Mouse (Mus musculus) hindbrain, embryonic 13.5 days (tissue): ENCODE data around the gene Olfr859. TPM values are rescaled to one million over a fixed set of nuclear protein-coding genes. Genes with fewer than 3 reads are reported as not detected.
"Not testable (repeated sequence)": the region's sequence is repeated elsewhere in the genome, so short reads cannot be mapped to it uniquely, and the experiment has no call there.

ENCODE experiments used
- ATAC-seq: fragments of 200-750 bp; cut with Nextera tagmentation; 2 replicates; pipeline ENCODE4 v1.8.0; 2017; ENCODE audit warnings: moderate TSS enrichment; ENCODE audit not compliant: low FRiP score
- H3K27ac ChIP-seq: fragments of 300-500 bp; sonication (generic); 2 replicates; pipeline ENCODE4 v1.5.1; 2015; ENCODE audit warnings: inconsistent platforms, mild to moderate bottlenecking, moderate library complexity
- H3K27me3 ChIP-seq: fragments of 300-500 bp; sonication (generic); 2 replicates; pipeline ENCODE4 v1.6.1; 2015; ENCODE audit warnings: mild to moderate bottlenecking, inconsistent platforms
- H3K36me3 ChIP-seq: fragments of 300-500 bp; sonication (generic); 2 replicates; pipeline ENCODE4 v1.6.1; 2015; ENCODE audit warnings: mild to moderate bottlenecking, inconsistent platforms
- H3K4me1 ChIP-seq: fragments of 300-500 bp; sonication (generic); replicated peaks from 2 replicates; pipeline ENCODE4 v1.6.1; 2015; ENCODE audit warnings: inconsistent platforms
- H3K4me2 ChIP-seq: fragments of 300-500 bp; sonication (generic); 2 replicates; pipeline ENCODE4 v1.6.1; 2015; ENCODE audit warnings: inconsistent platforms, mild to moderate bottlenecking, moderate library complexity
- H3K4me3 ChIP-seq: fragments of 300-500 bp; sonication (generic); 2 replicates; pipeline ENCODE4 v1.5.1; 2015; ENCODE audit warnings: mild to moderate bottlenecking, inconsistent platforms
- H3K9ac ChIP-seq: fragments of 300-500 bp; sonication (generic); 2 replicates; pipeline ENCODE4 v1.6.1; 2015; ENCODE audit warnings: mild to moderate bottlenecking, inconsistent platforms
- H3K9me3 ChIP-seq: fragments of 300-500 bp; sonication (generic); 2 replicates; pipeline ENCODE4 v1.6.1; 2016; ENCODE audit warnings: inconsistent platforms
- WGBS: fragments of 180-500 bp; shearing (Covaris S2); methylation state at CpG from one replicate; pipeline ENCODE4 v1.1.7; 2015; 5-methylcytosine and 5-hydroxymethylcytosine counted together
- polyA plus RNA-seq: library from polyadenylated mRNA; unstranded; fragments of >200 nt; fragmentation: Nextera tagmentation; extraction: Ambion mirVana; gene quantifications from 2 replicates; pipeline ENCODE4 v1.2.1, GENCODE M21; 2015

The Olfr859 gene
- polyA plus RNA-seq = not detected in 2 replicates

DNA sequence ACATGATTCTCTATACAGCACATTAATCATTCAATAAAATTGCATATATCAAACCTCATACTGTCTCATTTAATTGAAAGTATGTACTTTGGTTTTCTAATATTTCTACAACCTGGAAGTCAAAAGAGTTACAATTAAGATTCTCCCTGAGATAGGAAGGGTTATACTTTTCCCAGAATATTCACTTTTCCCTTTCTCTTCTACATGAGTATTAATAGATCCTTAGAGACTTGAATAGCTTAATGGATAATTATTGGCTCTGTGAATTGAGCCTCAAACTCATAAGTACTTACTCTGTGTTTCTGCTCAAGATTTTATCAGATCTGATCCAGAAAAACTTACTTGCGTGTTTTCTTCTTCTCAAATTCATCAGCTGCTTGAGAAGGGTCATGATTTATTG lies at the start of gene Olfr859:
Olfr859 (plus strand) TSS at position 301 of the 400 bp plus-strand sequence.
- not testable (repeated sequence) for H3K27ac ChIP-seq, H3K4me1 ChIP-seq, H3K27me3 ChIP-seq, H3K4me2 ChIP-seq, H3K9ac ChIP-seq, ATAC-seq, H3K36me3 ChIP-seq, H3K4me3 ChIP-seq
- 69% methylated on average over 1 of the region's 1 CpGs for WGBS
- peaks cover 11% of the 10 kb centered on the region; the same call in 1 of the 2 replicates for H3K9me3 ChIP-seq

DNA sequence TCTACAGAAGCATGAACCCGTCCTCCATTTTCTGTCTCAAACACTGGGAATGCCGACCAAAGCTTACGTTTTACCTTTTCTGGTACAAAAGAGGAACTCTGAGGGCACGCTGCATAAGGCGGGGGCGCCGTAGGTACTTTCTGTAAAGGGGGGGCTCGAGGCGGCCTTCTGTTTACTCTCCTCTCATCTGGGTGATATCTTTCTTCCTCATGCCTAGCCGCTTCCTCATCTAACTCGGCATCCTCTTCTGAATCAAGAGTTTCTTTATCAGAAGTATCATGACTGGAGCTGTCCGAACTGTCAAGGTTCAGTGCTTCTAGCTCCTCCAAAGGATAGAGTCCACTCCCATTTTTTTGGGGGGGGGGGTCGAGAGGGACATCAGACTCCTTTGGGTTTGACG lies 35.6 kb upstream of the Olfr859 start:
- no peaks in the 10 kb centered on the region for H3K27me3 ChIP-seq
- H3K27ac ChIP-seq = no peak overlapping the region
- ATAC-seq = no peak
- H3K9ac ChIP-seq = no peak overlapping the region
- WGBS = 88% methylated on average over 14 of the region's 14 CpGs
- H3K36me3 ChIP-seq = no peaks in the 10 kb centered on the region
- no peaks in the 10 kb centered on the region for H3K4me1 ChIP-seq
- peaks cover 54% of the 10 kb centered on the region for H3K9me3 ChIP-seq
- no peak overlapping the region for H3K4me2 ChIP-seq
- no peak overlapping the region for H3K4me3 ChIP-seq

DNA sequence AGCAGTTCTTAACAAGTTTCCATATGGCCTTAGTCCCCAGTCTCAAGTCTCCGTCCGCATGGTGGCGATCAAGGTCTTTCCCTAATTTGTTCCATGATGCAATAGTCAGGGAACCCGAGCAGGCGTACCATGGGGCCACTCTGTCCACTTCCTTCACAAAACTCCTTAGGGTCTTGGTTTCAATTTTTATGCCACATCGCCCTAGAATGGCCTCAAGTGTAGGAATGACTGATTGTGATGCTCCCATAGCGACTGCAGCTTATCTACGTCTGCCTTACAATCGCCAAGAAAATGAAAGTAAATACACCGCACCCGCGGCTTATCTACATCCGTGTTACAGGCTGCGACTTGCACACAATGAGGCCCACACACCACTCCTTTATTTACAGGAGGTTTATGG lies 35.0 kb upstream of the Olfr859 start:
- Histone ChIP-seq H3K27me3 (no peaks in the 10 kb centered on the region), H3K27ac (no peak overlapping the region), H3K4me2 (no peak overlapping the region), H3K4me3 (no peak overlapping the region), H3K9ac (no peak overlapping the region), H3K36me3 (no peaks in the 10 kb centered on the region), H3K9me3 (peaks cover 50% of the 10 kb centered on the region), H3K4me1 (no peaks in the 10 kb centered on the region)
- WGBS = 95% methylated on average over 14 of the region's 14 CpGs
- no peak for ATAC-seq

- Histone ChIP-seq H3K36me3 (no peaks in the 10 kb centered on the region), H3K9ac (no peak within 1 kb of the TSS), H3K27ac (no peak within 1 kb of the TSS), H3K4me3 (no peak within 1 kb of the TSS), H3K27me3 (no peaks in the 10 kb centered on the region), H3K4me1 (no peaks in the 10 kb centered on the region), H3K4me2 (no peak within 1 kb of the TSS), H3K9me3 (peaks cover 6% of the 10 kb centered on the region)
- ATAC-seq = no peak
Observed at GRCm38 (mm10) chr9:19779983-19780382, 24.7 kb upstream of the Olfr859 start, which contains the start of gene Olfr58. Gene Olfr58, plus strand, starts transcription at chr9:19780283.

DNA sequence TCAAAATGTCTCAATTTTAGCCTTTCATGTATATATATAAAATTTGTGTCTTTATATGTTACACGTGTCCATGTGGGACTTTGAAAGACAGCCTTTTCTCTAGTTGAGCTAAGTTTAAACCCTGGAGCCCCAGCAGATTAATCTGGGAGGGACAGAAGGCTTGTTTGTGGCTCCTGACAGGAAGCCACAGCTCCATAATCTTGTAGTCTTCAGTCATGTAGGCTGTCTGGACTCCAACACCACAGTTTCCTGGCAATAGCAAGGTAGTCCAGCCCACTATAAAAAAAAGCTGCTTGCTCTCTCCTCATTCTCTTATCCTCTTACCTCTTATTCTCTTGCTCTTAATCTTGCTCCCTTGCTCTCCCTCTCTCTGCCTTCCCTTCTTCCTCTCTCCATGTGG lies 1.7 kb upstream of the Olfr859 start:
- WGBS = 76% methylated on average over 1 of the region's 1 CpGs
- no peak overlapping the region for H3K4me2 ChIP-seq
- H3K4me1 ChIP-seq = no peaks in the 10 kb centered on the region
- no peaks in the 10 kb centered on the region for H3K36me3 ChIP-seq
- no peak overlapping the region for H3K9ac ChIP-seq
- no peak overlapping the region for H3K4me3 ChIP-seq
- no peak for ATAC-seq
- H3K27ac ChIP-seq = no peak overlapping the region
- H3K27me3 ChIP-seq = no peaks in the 10 kb centered on the region
- peaks cover 11% of the 10 kb centered on the region for H3K9me3 ChIP-seq

DNA sequence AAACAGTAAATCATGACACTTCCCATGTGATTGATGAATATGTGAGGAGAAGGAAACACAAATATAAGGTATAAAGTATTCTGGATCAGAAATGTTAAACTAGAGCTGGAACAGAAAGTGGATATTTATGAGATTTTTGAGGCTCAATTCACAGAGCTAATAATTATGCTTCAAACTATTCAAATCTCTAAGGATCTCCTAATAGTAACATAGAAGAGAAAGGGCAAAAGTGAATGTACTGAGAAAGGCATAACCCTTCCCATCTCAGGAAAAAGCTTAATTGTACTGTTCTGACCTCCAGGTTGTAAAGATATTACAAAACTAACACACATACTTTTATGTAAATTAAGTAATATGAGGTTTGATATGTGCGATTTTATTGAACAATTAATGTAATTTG lies 44.9 kb downstream of the Olfr859 start, which contains the start of gene Olfr860:
Olfr860 (minus strand) TSS at position 101 of the 400 bp plus-strand sequence.
- H3K27me3 ChIP-seq = no peaks in the 10 kb centered on the region
- no peak within 1 kb of the TSS for H3K4me3 ChIP-seq
- no peak for ATAC-seq
- no peaks in the 10 kb centered on the region for H3K36me3 ChIP-seq
- H3K9me3 ChIP-seq = no peaks in the 10 kb centered on the region
- no peak within 1 kb of the TSS for H3K4me2 ChIP-seq
- no peaks in the 10 kb centered on the region for H3K4me1 ChIP-seq
- WGBS = 77% methylated on average over 1 of the region's 1 CpGs
- no peak within 1 kb of the TSS for H3K9ac ChIP-seq
- no peak within 1 kb of the TSS for H3K27ac ChIP-seq

Other genes with a start within 250 kb of the Olfr859 start
- not detected in 2 replicates for gene Olfr854, start 237.5 kb upstream of the Olfr859 start, polyA plus RNA-seq
- gene Olfr855, start 222.3 kb upstream of the Olfr859 start, polyA plus RNA-seq = not detected in 2 replicates
- gene Zfp317, start 182.8 kb upstream of the Olfr859 start, polyA plus RNA-seq = 38.4 and 38.6 TPM in 2 replicates
- not detected in 2 replicates for gene Olfr857, start 95.5 kb upstream of the Olfr859 start, polyA plus RNA-seq
- not detected in 2 replicates for gene Olfr58, start 24.6 kb upstream of the Olfr859 start, polyA plus RNA-seq
- not detected in 2 replicates for gene Olfr860, start 44.8 kb downstream of the Olfr859 start, polyA plus RNA-seq
- gene Olfr862, start 83.1 kb downstream of the Olfr859 start, polyA plus RNA-seq = not detected in 2 replicates
- gene Olfr77, start 112.0 kb downstream of the Olfr859 start, polyA plus RNA-seq = 0.17 TPM in 2 replicates
- not detected in 2 replicates for gene Olfr866, start 223.1 kb downstream of the Olfr859 start, polyA plus RNA-seq